Mouse (Mus musculus) kidney, adult 2 months (tissue): Measurements from ENCODE around the gene Clec1a. TPM values are rescaled to one million over a fixed set of nuclear protein-coding genes. Genes with fewer than 3 reads are reported as not detected.

ENCODE experiments used
- DNase-seq: peaks from one replicate; pipeline ENCODE4 v3.0.0; 2021
- H3K27ac ChIP-seq: fragments of 200-500 bp; 2 replicates; pipeline ENCODE4 v1.5.1; 2012; ENCODE audit warnings: low read depth, low read length, control low read depth, inconsistent platforms; ENCODE audit not compliant: insufficient read depth
- H3K27me3 ChIP-seq: fragments of 200-500 bp; replicated peaks from 2 replicates; pipeline ENCODE4 v1.6.1; 2012; ENCODE audit warnings: mild to moderate bottlenecking, moderate library complexity, low read length, inconsistent platforms; ENCODE audit not compliant: control insufficient read depth, insufficient read depth
- H3K36me3 ChIP-seq: fragments of 200-500 bp; 2 replicates; pipeline ENCODE4 v1.6.1; 2012; ENCODE audit warnings: mild to moderate bottlenecking, moderate library complexity, low read length, inconsistent platforms; ENCODE audit not compliant: control insufficient read depth, insufficient read depth
- H3K4me1 ChIP-seq: fragments of 200-500 bp; 2 replicates; pipeline ENCODE4 v1.6.1; 2011; ENCODE audit warnings: low read length; ENCODE audit not compliant: control insufficient read depth, insufficient read depth
- H3K4me3 ChIP-seq: fragments of 200-500 bp; 2 replicates; pipeline ENCODE4 v1.5.1; 2011; ENCODE audit warnings: mild to moderate bottlenecking, low read depth, low read length, control low read depth; ENCODE audit not compliant: insufficient read depth
- CTCF ChIP-seq: fragments of 200-500 bp; conservative IDR thresholded peaks from 2 replicates; pipeline ENCODE4 v1.5.1; 2011; ENCODE audit warnings: low read depth, mild to moderate bottlenecking, control low read depth, low read length, moderate library complexity, mixed read lengths; ENCODE audit not compliant: insufficient read depth, insufficient read length
- POLR2A ChIP-seq: fragments of 200-500 bp; IDR thresholded peaks from one replicate; pipeline ENCODE4 v1.6.1; 2011; ENCODE audit warnings: low read depth, low read length, control low read depth
- WGBS: fragments of 180-500 bp; shearing (Covaris S2); methylation state at CpG from one replicate; pipeline ENCODE4 v1.1.7; 2018; 5-methylcytosine and 5-hydroxymethylcytosine counted together
- polyA plus RNA-seq: library from polyadenylated mRNA; depleted of rRNA; stranded (reverse); fragments of >200 nt; gene quantifications from 2 replicates; pipeline ENCODE4 v1.2.3, GENCODE M21; 2012; rRNA removed

The Clec1a gene
- polyA plus RNA-seq, 1 experiment: 2.8 TPM

DNA sequence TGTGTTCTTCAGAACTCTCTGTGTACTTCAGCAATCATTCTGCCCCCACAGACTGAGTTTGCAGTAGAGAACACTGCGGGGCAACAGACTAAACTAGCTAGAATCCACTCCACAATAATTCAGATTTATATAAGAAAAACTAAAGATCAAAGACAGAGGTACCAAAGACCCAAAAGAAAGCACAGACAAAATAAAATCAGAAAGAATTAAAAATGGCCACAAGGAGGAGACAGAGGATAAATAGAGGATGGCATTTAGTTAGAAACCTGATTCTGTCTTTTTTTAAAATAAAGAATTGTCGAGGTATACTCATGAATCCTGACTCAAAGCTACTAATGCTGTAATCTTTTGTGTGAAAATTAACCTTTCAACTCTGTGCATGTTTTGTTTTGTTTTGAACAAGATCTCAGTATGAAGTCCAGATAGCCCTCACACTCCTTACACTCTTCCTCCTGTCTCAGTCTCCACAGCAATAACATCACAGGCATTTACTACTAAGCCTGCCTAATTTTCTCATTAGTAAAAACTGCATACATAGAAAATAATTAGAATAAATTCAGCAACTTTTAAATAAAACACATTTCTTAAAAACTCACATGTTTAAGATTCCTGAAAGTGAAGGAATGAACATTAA is 58.6 kb downstream of the Clec1a start:
- WGBS: 14% methylated on average over 2 of the region's 2 CpGs
- peak; percentile 50 for DNase-seq
- no peak overlapping the region for H3K4me3 ChIP-seq
- TF ChIP-seq CTCF (peak; percentile 37; the same call in 1 of the 2 replicates), POLR2A (no peak)
- no peak overlapping the region for H3K27ac ChIP-seq
- no peaks in the 10 kb centered on the region for H3K36me3 ChIP-seq
- no peaks in the 10 kb centered on the region for H3K27me3 ChIP-seq
- H3K4me1 ChIP-seq: peaks cover 2% of the 10 kb centered on the region; the same call in 1 of the 2 replicates

DNA sequence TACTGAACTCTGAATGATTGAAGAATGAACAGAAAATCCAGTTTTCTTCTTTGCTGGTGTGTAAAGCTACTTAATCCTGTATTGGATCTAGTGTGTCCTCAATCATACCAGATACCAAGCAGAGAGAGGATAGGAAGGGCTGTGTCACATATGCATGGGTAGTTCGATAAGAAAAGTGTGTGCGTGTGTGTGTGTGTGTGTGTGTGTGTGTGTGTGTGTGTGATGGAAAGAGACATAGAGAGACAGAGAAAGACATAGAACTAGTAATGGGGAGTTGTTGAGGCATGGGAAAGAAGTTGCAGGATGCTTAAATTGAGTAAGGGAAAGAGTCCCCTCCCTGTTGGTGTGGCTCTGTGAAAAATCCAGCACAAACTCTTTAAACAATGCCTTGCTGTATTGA is 66.0 kb downstream of the Clec1a start, which contains the start of gene Clec12b:
Gene Clec12b (minus strand): TSS at position 101 of the 400 bp plus-strand sequence.
- H3K36me3 ChIP-seq: no peaks in the 10 kb centered on the region
- H3K27me3 ChIP-seq: no peaks in the 10 kb centered on the region
- no peak within 1 kb of the TSS for H3K27ac ChIP-seq
- WGBS: 86% methylated on average over 2 of the region's 2 CpGs
- no peak within 1 kb of the TSS for H3K4me3 ChIP-seq
- peaks cover 4% of the 10 kb centered on the region; the same call in 1 of the 2 replicates for H3K4me1 ChIP-seq
- no peak for DNase-seq
- TF ChIP-seq CTCF (no peak), POLR2A (no peak)

DNA sequence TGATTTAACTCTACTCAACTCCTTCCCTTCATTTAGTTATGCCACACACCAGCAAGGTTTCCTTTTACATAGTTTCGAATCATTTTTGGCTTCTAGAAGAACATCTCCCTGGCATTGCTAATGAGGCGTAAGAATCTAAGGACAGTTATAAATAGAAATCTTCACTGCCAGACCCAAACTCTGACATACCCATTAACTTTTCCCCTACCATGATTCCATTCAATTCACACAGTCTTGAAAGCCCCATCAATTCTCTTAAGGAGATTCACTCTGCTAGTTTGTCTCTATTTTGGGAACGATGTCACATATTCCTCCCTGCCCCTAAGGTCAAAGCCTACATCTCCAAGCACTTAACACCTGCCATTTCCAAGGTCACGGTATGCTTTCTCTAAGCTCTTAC is 66.8 kb downstream of the Clec1a start:
- TF ChIP-seq POLR2A: no peak
- TF ChIP-seq CTCF: no peak
- WGBS: 71% methylated on average over 4 of the region's 4 CpGs
- Histone ChIP-seq H3K36me3 (no peaks in the 10 kb centered on the region), H3K27ac (no peak overlapping the region), H3K27me3 (no peaks in the 10 kb centered on the region), H3K4me1 (peaks cover 4% of the 10 kb centered on the region; the same call in 1 of the 2 replicates), H3K4me3 (no peak overlapping the region)
- no peak for DNase-seq

DNA sequence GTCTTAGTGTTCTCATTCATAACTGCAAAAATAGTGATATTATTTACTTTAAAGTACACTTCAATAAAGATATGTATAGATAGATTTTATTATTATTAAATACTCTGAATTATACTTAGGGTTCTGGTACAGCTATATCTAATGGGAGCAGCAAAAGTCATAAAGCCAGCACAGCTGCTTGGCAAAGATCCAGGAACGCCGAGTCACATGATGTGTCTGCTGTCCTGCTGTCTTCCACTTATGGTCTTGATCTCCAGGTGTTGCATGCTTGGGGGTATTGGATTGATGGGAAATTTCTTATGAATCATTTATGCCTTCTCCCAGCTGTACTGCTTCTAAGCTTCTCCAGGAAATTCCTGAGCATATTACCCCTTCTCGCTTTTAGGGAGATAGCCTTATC is 68.3 kb downstream of the Clec1a start:
- TF ChIP-seq POLR2A (no peak), CTCF (no peak)
- WGBS: 51% methylated on average over 3 of the region's 3 CpGs
- H3K36me3 ChIP-seq: no peaks in the 10 kb centered on the region
- H3K4me1 ChIP-seq: peaks cover 4% of the 10 kb centered on the region; the same call in 1 of the 2 replicates
- H3K27ac ChIP-seq: no peak overlapping the region
- H3K4me3 ChIP-seq: no peak overlapping the region
- no peak for DNase-seq
- no peaks in the 10 kb centered on the region for H3K27me3 ChIP-seq

DNA sequence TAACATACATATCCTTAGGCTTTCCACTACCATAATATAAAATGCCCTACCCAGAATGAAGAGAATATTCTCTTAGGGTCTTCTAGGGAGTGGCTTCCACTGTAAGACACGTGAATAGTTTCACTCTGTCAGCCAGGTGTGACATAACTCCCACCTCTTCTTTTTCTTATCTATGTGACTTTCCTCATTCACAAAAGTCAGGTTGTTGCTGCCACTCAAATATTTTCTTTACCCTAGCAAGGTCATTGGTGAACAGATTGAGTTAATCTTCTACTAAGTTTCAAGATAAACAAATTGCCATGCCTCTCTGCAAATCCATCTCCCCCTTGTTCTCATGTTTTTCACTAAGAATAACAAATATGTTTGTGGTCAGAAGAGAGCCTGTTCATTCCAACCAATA is 70.1 kb downstream of the Clec1a start:
- Histone ChIP-seq H3K36me3 (no peaks in the 10 kb centered on the region), H3K4me3 (no peak overlapping the region), H3K4me1 (peaks cover 4% of the 10 kb centered on the region; the same call in 1 of the 2 replicates), H3K27me3 (no peaks in the 10 kb centered on the region), H3K27ac (no peak overlapping the region; the same call in 1 of the 2 replicates)
- WGBS: 37% methylated on average over 1 of the region's 1 CpGs
- DNase-seq: peak; percentile 26
- no peak for TF ChIP-seq CTCF
- TF ChIP-seq POLR2A: no peak

DNA sequence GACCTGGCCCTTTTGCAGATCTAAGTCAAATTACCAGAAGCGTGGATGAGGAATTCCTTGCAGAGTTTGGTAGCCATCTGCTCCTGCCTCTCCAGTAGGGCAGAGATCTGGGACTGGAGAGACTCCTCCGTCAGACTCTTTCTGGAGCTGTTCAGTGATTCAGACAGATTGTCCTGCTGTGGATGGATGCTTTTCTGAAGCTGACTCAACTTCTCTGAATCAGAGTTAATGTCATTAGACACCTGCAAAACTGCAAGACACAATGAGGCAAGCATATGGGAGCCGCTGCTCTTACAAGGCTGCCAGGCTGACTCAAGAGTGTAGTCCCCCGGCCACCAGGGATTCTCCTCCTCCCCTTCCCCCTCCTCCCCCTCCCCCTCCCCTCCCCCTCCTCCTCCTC is 71.3 kb downstream of the Clec1a start:
- DNase-seq: no peak

DNA sequence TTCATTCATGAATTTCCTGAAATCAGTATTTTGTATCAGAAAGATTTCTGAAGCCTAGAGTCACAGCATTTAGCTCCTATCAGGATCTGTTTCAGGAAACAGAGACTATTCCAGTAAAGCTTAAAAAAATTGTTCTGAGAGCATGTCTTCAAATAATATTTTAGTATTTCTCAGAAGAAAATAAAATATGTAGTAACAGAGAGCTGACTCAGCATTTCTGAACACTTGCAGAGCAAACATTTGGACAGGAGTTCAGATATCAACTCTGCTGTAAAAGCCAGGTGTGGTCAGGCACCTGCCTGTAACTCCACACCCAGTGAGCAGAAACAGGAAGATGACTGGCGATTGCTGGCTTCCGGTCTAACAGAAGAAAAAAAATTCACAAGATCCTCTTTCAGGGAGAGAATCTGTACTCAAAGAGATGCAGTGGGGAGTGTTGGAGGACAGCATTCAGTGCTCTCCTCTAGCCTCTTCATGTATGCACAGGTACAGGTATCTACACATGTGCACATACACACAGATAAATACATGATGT is 76.8 kb downstream of the Clec1a start:
- TF ChIP-seq POLR2A (no peak), CTCF (no peak)
- WGBS: 65% methylated on average over 2 of the region's 2 CpGs

More for the DNA sequence above, 71.3 kb downstream of the Clec1a start:
- Histone ChIP-seq H3K4me1 (peaks cover 4% of the 10 kb centered on the region; the same call in 1 of the 2 replicates), H3K27me3 (no peaks in the 10 kb centered on the region), H3K4me3 (no peak overlapping the region), H3K27ac (no peak overlapping the region), H3K36me3 (no peaks in the 10 kb centered on the region)
- TF ChIP-seq POLR2A (no peak), CTCF (no peak)
- 77% methylated on average over 4 of the region's 4 CpGs for WGBS

More for the DNA sequence above, 76.8 kb downstream of the Clec1a start:
- no peaks in the 10 kb centered on the region for H3K4me1 ChIP-seq
- no peak for DNase-seq
- no peak overlapping the region for H3K27ac ChIP-seq
- H3K27me3 ChIP-seq: no peaks in the 10 kb centered on the region
- no peak overlapping the region for H3K4me3 ChIP-seq
- H3K36me3 ChIP-seq: no peaks in the 10 kb centered on the region

Other genes with a start within 250 kb of the Clec1a start
- gene Cd69, start 176.6 kb downstream of the Clec1a start, polyA plus RNA-seq: 0.11 and 0.78 TPM in 2 replicates
- gene 4922502D21Rik, start 120.2 kb downstream of the Clec1a start, polyA plus RNA-seq: 0.09 and 0.12 TPM in 2 replicates
- gene Clec12a, start 109.3 kb downstream of the Clec1a start, polyA plus RNA-seq: 0.34 and 0.63 TPM in 2 replicates
- gene Clec12b, start 66.1 kb downstream of the Clec1a start, polyA plus RNA-seq: 0.06 and 0.12 TPM in 2 replicates
- gene Clec1b, start 54.7 kb downstream of the Clec1a start, polyA plus RNA-seq: 0.24 and 0.41 TPM in 2 replicates
- gene Clec9a, start 43.1 kb downstream of the Clec1a start, polyA plus RNA-seq: 0.42 and 0.86 TPM in 2 replicates
- 0.03 and 0.17 TPM in 2 replicates for gene Olr1, start 55.2 kb upstream of the Clec1a start, polyA plus RNA-seq
- 124 and 212 TPM in 2 replicates for gene Tmem52b, start 60.6 kb upstream of the Clec1a start, polyA plus RNA-seq
- gene Gabarapl1, start 81.2 kb upstream of the Clec1a start, polyA plus RNA-seq: 648 and 804 TPM in 2 replicates
- 0.30 TPM in 1 of 2 replicates, not detected in the other for gene Klre1, start 125.9 kb upstream of the Clec1a start, polyA plus RNA-seq
- 0.72 TPM in 1 of 2 replicates, not detected in the other for gene Klrd1, start 139.8 kb upstream of the Clec1a start, polyA plus RNA-seq
- gene Klrk1, start 171.9 kb upstream of the Clec1a start, polyA plus RNA-seq: 0.18 and 0.41 TPM in 2 replicates
- 0.17 TPM in 1 of 2 replicates, not detected in the other for gene Klrc3, start 191.3 kb upstream of the Clec1a start, polyA plus RNA-seq
- 0.06 and 0.26 TPM in 2 replicates for gene Klrc2, start 208.7 kb upstream of the Clec1a start, polyA plus RNA-seq
- gene Klrc1, start 227.0 kb upstream of the Clec1a start, polyA plus RNA-seq: 0.34 TPM in 1 of 2 replicates, not detected in the other